Mouse (Mus musculus): ENCODE measurements around the gene Cbl. TPM values are rescaled to one million over a fixed set of nuclear protein-coding genes. Genes with fewer than 3 reads are reported as not detected.

Cbl gene
- total RNA-seq (2021) = 10 to 100 TPM; 12.1 to 12.8 TPM
- long read RNA-seq, experiment 1 = 0 reads
- long read RNA-seq, experiment 2, partial matches to known transcripts = 0 of 1 reads
- long read RNA-seq, experiment 2, other reads (novel, unspliced or antisense) = 1 of 1 reads

GRCm38 (mm10) chr9:44233802-44234478, at the start of gene Cbl:
Gene Cbl, minus strand, starts transcription at chr9:44234049.
- DNase-seq = peak; percentile 98
- intact Hi-C loops (cut with DNase I; ENCODE audit: low total_unique reads) = loop anchor here (10.0 kb wide), 1 partner anchor 99 kb away; the partner anchor contains the start of gene Mcam

GRCm38 (mm10) chr9:44283183-44283582, 49.3 kb upstream of the Cbl start:
- no peak for DNase-seq

DNA sequence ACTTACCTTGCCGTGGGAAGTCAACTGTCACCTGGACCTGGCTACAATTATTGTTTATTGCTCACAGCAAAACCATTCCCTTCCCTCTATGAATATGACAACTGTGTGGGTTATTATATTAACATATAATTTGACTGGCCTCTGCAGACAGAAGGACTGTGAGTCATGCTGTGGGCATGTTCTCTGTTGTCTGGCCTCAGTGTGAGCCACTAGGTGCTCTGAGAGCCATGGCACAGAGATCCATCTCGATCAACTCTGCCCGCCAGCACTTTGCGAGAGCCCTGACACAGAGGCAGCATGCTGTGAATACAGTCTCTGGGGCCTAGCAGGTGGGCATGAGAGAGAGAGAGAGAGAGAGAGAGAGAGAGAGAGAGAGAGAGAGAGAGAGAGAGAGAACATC, 36.1 kb upstream of the Cbl start:
- intact Hi-C loops (cut with DNase I; ENCODE audit: low total_unique reads) = no loop called here
- DNase-seq = no peak

More at GRCm38 (mm10) chr9:44283183-44283582, 49.3 kb upstream of the Cbl start:
- intact Hi-C loops (cut with DNase I; ENCODE audit: low total_unique reads) = no loop called here

GRCm38 (mm10) chr9:44269077-44269476, 35.2 kb upstream of the Cbl start:
- DNase-seq = no peak
- intact Hi-C loops (cut with DNase I; ENCODE audit: low total_unique reads) = no loop called here

- intact Hi-C loops (cut with DNase I; ENCODE audit: low total_unique reads) = no loop called here
- no peak for DNase-seq
These were observed 34.6 kb upstream of the Cbl start, which contains the start of gene Nlrx1 for GRCm38 (mm10) chr9:44268432-44268831. Gene Nlrx1, minus strand, starts transcription at chr9:44268599.

- DNase-seq = peak; percentile 93
- intact Hi-C loops (cut with DNase I; ENCODE audit: low total_unique reads) = no loop called here
These were observed 34.1 kb upstream of the Cbl start for GRCm38 (mm10) chr9:44268027-44268360.

DNA sequence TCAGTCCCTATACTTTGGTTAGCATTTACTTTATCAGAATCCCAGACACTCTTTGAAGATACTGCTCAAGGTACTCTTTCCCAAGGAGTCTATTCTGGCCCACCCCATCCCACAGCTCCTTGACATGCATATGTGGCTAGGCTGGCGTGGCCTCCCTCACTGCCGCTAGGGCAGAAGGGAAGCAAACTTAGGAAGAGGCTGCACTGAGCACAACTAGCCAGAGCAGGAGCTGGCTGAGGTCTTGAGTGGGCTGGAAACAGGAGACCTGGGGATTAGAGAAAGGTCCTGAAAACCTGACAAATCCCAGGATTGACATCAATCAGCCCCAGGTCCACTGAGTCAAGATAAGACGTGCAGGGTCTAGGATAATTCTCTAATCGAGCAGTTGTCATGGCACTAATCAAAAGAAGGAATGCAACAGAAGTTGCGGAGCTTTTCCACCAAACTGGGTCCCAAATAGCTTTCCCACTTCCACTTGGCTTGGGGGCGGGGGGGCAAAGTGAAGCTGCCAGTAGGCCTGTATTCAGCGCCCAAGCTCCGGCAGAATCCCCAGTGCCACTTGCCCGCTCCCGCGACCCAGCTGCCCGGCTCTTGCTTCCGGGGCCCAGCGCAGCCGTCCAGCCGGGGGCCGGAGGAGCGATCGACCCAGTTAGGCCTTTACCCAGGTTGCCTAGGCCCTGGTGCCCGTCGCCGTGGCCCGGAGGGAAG, 33.6 kb upstream of the Cbl start:
- no peak for DNase-seq
- intact Hi-C loops (cut with DNase I; ENCODE audit: low total_unique reads) = no loop called here

GRCm38 (mm10) chr9:44266478-44267226, 32.8 kb upstream of the Cbl start:
- intact Hi-C loops (cut with DNase I; ENCODE audit: low total_unique reads) = no loop called here
- DNase-seq = no peak

DNA sequence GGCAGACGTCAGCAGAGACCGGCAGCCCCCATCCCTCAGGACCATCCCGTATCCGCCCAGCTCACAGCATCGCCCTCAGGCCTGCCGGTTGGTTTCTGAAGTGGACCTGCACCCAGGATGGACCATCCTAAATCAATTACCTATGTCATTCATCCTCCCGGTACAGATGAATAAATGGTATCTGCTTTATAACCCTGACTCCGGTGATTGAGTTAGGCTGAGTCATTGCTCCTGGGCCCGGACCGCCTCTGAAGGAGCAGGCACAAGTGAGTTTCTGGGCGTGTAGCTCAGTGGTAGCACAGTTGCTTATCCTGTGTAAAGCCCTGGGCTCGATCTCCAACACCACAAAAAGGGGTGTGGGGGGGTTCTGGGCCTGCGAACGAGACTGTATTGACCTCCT, 27.5 kb upstream of the Cbl start:
- intact Hi-C loops (cut with DNase I; ENCODE audit: low total_unique reads) = no loop called here
- no peak for DNase-seq

DNA sequence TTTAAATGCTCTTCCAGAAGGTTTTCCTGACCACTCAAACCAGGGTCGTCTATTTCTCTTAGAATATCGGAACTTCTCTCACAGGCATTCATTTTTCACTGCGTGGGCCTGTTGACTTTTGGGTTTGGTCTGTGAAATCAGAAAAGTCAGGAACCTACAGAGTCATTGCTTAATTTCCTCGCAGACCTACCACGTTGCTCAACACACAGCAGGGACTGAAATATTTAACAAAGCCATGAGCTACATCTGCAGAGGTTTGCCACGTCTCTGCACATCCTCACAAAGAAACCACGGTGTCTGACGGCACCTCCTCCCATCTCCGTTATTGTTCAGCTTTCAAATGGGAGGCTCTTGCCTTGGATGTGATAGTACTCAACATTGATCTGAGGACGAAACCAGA, 25.2 kb upstream of the Cbl start:
- intact Hi-C loops (cut with DNase I; ENCODE audit: low total_unique reads) = no loop called here
- no peak for DNase-seq

- no peak for DNase-seq
- intact Hi-C loops (cut with DNase I; ENCODE audit: low total_unique reads) = no loop called here
These were observed 22.4 kb upstream of the Cbl start for GRCm38 (mm10) chr9:44256213-44256612.

DNA sequence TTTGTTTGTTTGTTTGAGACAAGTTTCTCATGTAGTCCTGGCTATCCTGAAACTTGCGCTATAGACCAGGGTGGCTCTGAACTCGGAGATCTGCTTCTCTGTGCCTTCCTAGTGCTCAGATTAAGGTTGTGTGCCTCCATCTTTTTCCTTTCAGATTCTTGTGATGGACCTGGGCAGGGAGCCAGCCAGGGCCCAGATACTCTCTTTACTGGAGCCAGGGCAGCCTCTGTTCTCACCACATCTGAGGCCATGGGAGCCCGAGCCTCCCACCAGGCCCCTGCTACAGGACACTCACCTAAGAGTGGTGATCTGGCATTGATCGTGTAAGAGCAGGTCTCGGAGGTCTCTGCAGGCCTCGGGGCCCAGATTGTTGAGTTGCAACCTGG, 21.3 kb upstream of the Cbl start:
- no peak for DNase-seq
- intact Hi-C loops (cut with DNase I; ENCODE audit: low total_unique reads) = no loop called here

DNA sequence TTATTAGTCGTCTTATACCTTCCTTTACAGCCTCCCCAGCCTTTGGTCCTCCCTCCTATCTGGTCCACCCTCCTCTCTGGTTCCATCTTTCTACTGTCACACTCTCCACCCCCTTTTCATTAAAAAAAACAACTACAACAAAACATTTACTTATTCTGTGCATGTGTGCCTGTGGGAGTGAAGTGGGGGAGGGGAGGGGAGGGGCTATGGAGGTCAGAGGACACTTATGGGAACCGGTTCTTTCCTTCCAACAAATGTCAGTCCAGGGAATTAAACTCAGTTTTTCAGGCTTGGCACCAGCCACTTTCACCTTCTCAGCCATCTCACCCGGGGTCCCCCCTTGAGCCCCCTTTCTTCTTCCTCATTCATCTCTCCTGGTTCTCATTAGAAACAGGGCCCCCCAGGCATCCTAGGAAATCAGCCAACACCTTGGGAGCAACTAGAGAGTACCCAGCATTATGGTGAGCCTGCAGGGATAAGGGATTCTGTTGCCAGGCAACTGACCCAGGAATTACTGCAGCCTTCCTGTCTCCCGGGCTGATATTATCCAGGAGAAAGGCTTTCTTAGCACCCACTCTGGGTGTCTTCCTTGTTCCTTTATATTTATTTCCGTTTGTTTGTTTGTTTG, 20.8 kb upstream of the Cbl start:
- intact Hi-C loops (cut with DNase I; ENCODE audit: low total_unique reads) = loop anchor here (5.0 kb wide), 2 partner anchors 98 to 138 kb away; no protein-coding TSS in a partner anchor
- no peak for DNase-seq

DNA sequence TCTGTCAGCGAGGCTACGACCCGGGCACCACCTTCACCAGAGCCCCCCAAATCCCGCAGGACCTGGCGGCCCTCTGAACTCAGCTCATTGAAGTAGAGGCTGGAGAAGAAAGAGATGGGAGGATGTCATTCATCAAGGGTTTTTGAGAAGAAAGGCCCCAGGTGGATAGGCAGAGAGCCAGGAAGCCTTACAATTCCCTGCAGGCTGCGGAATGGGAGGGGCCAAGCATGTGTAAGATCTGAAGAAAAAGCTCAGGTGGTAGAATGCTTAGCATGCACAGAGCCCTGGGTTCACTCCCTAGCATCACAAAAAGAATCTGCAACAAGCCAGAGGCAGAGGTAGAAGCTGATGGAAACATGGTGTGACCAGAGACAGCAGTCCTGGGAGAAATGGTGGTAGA, 19.6 kb upstream of the Cbl start:
- intact Hi-C loops (cut with DNase I; ENCODE audit: low total_unique reads) = loop anchor here (5.0 kb wide), 2 partner anchors 99 to 139 kb away; no protein-coding TSS in a partner anchor
- no peak for DNase-seq

GRCm38 (mm10) chr9:44251314-44251713, 17.5 kb upstream of the Cbl start, which contains the start of gene Pdzd3:
Gene Pdzd3, minus strand, starts transcription at chr9:44251471.
- intact Hi-C loops (cut with DNase I; ENCODE audit: low total_unique reads) = loop anchor here (5.0 kb wide), 2 partner anchors 101 to 141 kb away; no protein-coding TSS in a partner anchor
- DNase-seq = no peak

DNA sequence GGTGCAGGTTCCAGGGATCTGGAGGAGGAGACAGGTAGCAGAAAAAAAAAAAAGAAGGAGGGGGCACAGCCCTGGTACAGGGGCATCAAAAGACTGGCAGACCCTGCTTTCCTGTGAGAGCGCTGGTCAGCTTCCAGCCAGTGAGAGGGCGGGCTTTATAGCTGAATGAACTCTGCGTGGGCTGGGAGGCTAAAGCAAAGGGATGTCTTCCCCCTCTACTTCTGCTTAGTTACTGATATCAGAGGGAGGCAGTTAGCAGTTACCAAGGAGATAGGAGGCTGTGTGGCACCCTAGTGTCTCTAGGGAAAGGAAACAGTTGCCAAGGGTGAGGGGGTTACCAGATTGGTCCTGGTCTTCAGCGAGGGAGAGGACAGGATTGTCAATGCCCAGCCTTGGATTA, 16.6 kb upstream of the Cbl start:
- intact Hi-C loops (cut with DNase I; ENCODE audit: low total_unique reads) = loop anchor here (5.0 kb wide), 2 partner anchors 102 to 142 kb away; no protein-coding TSS in a partner anchor
- no peak for DNase-seq

DNA sequence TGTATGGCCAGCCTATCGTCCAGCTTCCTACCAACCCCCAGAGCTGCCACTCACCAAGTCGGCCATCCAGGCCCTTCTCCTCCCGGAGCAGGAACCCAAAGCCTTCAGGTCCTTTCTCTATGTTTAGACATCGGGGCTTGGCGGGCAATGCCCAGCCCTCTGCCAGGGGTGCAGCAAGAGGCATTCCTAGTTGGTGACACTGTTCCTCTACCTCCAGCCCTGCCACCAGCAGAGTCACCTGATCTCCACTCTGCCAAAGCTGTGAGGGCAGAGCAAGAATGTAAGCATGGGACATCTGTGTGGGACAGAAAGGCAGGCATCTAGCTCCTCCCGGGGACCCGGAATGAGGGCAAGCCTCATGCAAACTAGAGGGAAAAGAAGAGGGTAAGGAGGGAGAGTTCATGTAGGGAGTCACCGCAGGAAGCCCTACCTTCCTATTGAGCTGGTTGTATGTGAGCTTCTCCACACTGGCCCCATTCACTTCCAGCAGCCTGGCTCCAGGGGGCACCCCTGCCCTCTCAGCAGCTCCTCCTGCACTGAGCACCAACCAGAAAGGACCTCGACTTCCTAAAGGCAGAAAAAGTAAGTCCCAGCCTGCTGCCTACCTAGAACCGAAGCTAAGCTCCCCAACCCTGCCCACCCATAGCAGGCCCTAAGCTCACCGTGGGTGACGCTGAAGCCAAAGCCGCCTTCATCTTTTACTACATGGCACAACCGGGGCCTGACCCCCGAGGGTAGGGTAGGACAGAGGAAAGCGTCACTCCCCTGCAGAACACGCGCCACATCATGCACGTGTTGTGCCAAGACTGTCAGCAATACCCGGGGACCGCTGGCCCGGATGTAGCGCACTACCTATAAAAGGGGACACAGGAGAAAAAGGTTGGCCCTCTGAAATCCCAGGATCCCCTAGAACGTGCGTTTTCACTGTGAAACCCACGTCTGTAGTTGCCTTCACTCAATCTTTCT, 15.6 kb upstream of the Cbl start:
- peak; percentile 69 for DNase-seq
- intact Hi-C loops (cut with DNase I; ENCODE audit: low total_unique reads) = loop anchor here (5.0 kb wide), 2 partner anchors 103 to 143 kb away; no protein-coding TSS in a partner anchor

DNA sequence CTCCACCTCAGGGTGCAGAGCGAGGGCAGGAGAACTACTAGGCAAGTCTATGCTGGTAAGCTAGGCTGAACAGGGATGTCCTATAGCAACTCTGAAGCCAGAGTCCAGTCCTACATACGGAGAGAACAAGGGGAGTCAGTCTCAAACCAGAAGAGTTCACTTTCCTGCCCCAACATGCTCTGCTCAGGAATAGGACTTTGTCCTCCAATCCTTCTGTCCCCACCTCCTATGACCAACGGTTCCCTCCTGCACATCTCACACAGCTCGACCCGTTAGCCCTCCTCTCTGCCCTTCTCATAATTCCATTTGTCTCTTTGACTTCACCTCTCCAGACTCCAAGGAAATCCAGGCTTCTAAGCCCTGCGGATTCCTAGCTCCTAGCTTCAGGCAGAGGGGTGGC, 14.1 kb upstream of the Cbl start:
- no peak for DNase-seq
- intact Hi-C loops (cut with DNase I; ENCODE audit: low total_unique reads) = no loop called here
